Mouse (Mus musculus): Measurements from ENCODE around the gene Slc9a3. TPM values are rescaled to one million over a fixed set of nuclear protein-coding genes. Genes with fewer than 3 reads are reported as not detected.

Gene Slc9a3
- polyA plus RNA-seq, 1 experiment from 2014 or later = 8.5 TPM

Other genes starting within 250 kb of the Slc9a3 start
- gene Trip13, start 183.7 kb upstream of the Slc9a3 start, polyA plus RNA-seq (2015; fragmentation: Nextera tagmentation; extraction: Ambion mirVana) = 26.2 and 32.2 TPM in 2 replicates
- gene Brd9, start 183.6 kb upstream of the Slc9a3 start, polyA plus RNA-seq (2015; fragmentation: Nextera tagmentation; extraction: Ambion mirVana) = 35.7 and 37.4 TPM in 2 replicates
- not detected in 2 replicates for gene Zdhhc11, start 157.6 kb upstream of the Slc9a3 start, polyA plus RNA-seq (2015; fragmentation: Nextera tagmentation; extraction: Ambion mirVana)
- gene Tppp, start 112.0 kb upstream of the Slc9a3 start, polyA plus RNA-seq (2015; fragmentation: Nextera tagmentation; extraction: Ambion mirVana) = 2.7 and 3.2 TPM in 2 replicates
- gene Cep72, start 59.2 kb upstream of the Slc9a3 start, polyA plus RNA-seq (2015; fragmentation: Nextera tagmentation; extraction: Ambion mirVana) = 9.9 and 12.7 TPM in 2 replicates
- gene Exoc3, start 87.3 kb downstream of the Slc9a3 start, polyA plus RNA-seq (2015; fragmentation: Nextera tagmentation; extraction: Ambion mirVana) = 58.8 and 66.4 TPM in 2 replicates
- gene Ahrr, start 170.9 kb downstream of the Slc9a3 start, polyA plus RNA-seq (2015; fragmentation: Nextera tagmentation; extraction: Ambion mirVana) = 0.43 and 0.54 TPM in 2 replicates
- gene Pdcd6, start 196.1 kb downstream of the Slc9a3 start, polyA plus RNA-seq (2015; fragmentation: Nextera tagmentation; extraction: Ambion mirVana) = 203 and 214 TPM in 2 replicates
- 404 and 405 TPM in 2 replicates for gene Sdha, start 228.8 kb downstream of the Slc9a3 start, polyA plus RNA-seq (2015; fragmentation: Nextera tagmentation; extraction: Ambion mirVana)
- 38.5 and 39.4 TPM in 2 replicates for gene Ccdc127, start 228.9 kb downstream of the Slc9a3 start, polyA plus RNA-seq (2015; fragmentation: Nextera tagmentation; extraction: Ambion mirVana)
- gene Lrrc14b, start 242.5 kb downstream of the Slc9a3 start, polyA plus RNA-seq (2015; fragmentation: Nextera tagmentation; extraction: Ambion mirVana) = not detected in 2 replicates

Measured in intestine, embryonic 16.5 days (tissue).